Mouse (Mus musculus): ENCODE measurements around the gene Ttll1. TPM values are rescaled to one million over a fixed set of nuclear protein-coding genes. Genes with fewer than 3 reads are reported as not detected.

Ttll1 gene
- polyA plus RNA-seq, 1 experiment from 2014 or later: 13.8 TPM

- no peaks in the 10 kb centered on the region for H3K9me3 ChIP-seq (ENCODE audit: low read length)
- H3K4me3 ChIP-seq (ENCODE audit: low read depth, low read length): no peak overlapping the region
- no peak overlapping the region for H3K9ac ChIP-seq (replicated peaks; ENCODE audit: low read depth)
- H3K36me3 ChIP-seq (ENCODE audit: insufficient read depth, low read length): 0 out of 2 replicates have a peak, but pooled peaks cover 4% of the 10 kb centered on the region
- no peaks in the 10 kb centered on the region for H3K4me1 ChIP-seq (ENCODE audit: insufficient read depth, low read depth, low read length)
- no peak for DNase-seq (ENCODE audit: low spot score)
- no peak for ATAC-seq
- TF ChIP-seq EP300 (IDR thresholded peaks at IDR 0.05): no peak
- no peak for TF ChIP-seq CTCF (IDR thresholded peaks at IDR 0.05)
- WGBS: 77% methylated on average over 7 of the region's 7 CpGs
- H3K27me3 ChIP-seq (replicated peaks; ENCODE audit: insufficient read depth, low read length): no peaks in the 10 kb centered on the region
- no peak overlapping the region for H3K4me2 ChIP-seq (replicated peaks; ENCODE audit: low read depth, low read length)
- H3K27ac ChIP-seq (ENCODE audit: low read length): no peak overlapping the region
These were observed 16.7 kb downstream of the Ttll1 start for GRCm38 (mm10) chr15:83493856-83494571.

GRCm38 (mm10) chr15:83491891-83492290 is 18.8 kb downstream of the Ttll1 start:
- Histone ChIP-seq H3K9me3 (ENCODE audit: low read length) (no peaks in the 10 kb centered on the region), H3K9ac (replicated peaks; ENCODE audit: low read depth) (no peak overlapping the region), H3K36me3 (ENCODE audit: insufficient read depth, low read length) (0 out of 2 replicates have a peak, but pooled peaks cover 4% of the 10 kb centered on the region), H3K4me2 (replicated peaks; ENCODE audit: low read depth, low read length) (no peak overlapping the region), H3K27ac (ENCODE audit: low read length) (no peak overlapping the region), H3K4me1 (ENCODE audit: insufficient read depth, low read depth, low read length) (no peaks in the 10 kb centered on the region), H3K4me3 (ENCODE audit: low read depth, low read length) (no peak overlapping the region), H3K27me3 (replicated peaks; ENCODE audit: insufficient read depth, low read length) (no peaks in the 10 kb centered on the region)
- ATAC-seq: peak; percentile 32; the same call in 1 of the 2 replicates
- TF ChIP-seq CTCF (IDR thresholded peaks at IDR 0.05) (no peak), EP300 (IDR thresholded peaks at IDR 0.05) (no peak)
- DNase-seq (ENCODE audit: low spot score): no peak
- WGBS: 63% methylated on average over 5 of the region's 5 CpGs

GRCm38 (mm10) chr15:83489471-83489870 is 21.2 kb downstream of the Ttll1 start:
- TF ChIP-seq CTCF (IDR thresholded peaks at IDR 0.05) (no peak), EP300 (IDR thresholded peaks at IDR 0.05) (no peak)
- no peak overlapping the region for H3K9ac ChIP-seq (replicated peaks; ENCODE audit: low read depth)
- ATAC-seq (no peak), DNase-seq (ENCODE audit: low spot score) (no peak)
- no peaks in the 10 kb centered on the region for H3K4me1 ChIP-seq (ENCODE audit: insufficient read depth, low read depth, low read length)
- no peak overlapping the region for H3K27ac ChIP-seq (ENCODE audit: low read length)
- H3K4me2 ChIP-seq (replicated peaks; ENCODE audit: low read depth, low read length): no peak overlapping the region
- no peak overlapping the region for H3K4me3 ChIP-seq (ENCODE audit: low read depth, low read length)
- WGBS: 76% methylated on average over 20 of the region's 20 CpGs
- no peaks in the 10 kb centered on the region for H3K9me3 ChIP-seq (ENCODE audit: low read length)
- H3K27me3 ChIP-seq (replicated peaks; ENCODE audit: insufficient read depth, low read length): no peaks in the 10 kb centered on the region
- no peaks in the 10 kb centered on the region for H3K36me3 ChIP-seq (ENCODE audit: insufficient read depth, low read length)

GRCm38 (mm10) chr15:83487477-83488115 is 23.1 kb downstream of the Ttll1 start:
- no peak overlapping the region for H3K9ac ChIP-seq (replicated peaks; ENCODE audit: low read depth)
- no peaks in the 10 kb centered on the region for H3K27me3 ChIP-seq (replicated peaks; ENCODE audit: insufficient read depth, low read length)
- no peak overlapping the region for H3K4me3 ChIP-seq (ENCODE audit: low read depth, low read length)
- no peaks in the 10 kb centered on the region for H3K4me1 ChIP-seq (ENCODE audit: insufficient read depth, low read depth, low read length)
- no peaks in the 10 kb centered on the region for H3K9me3 ChIP-seq (ENCODE audit: low read length)
- WGBS: 73% methylated on average over 9 of the region's 9 CpGs
- DNase-seq (ENCODE audit: low spot score) (no peak), ATAC-seq (peak; percentile 32; the same call in 1 of the 2 replicates)
- H3K36me3 ChIP-seq (ENCODE audit: insufficient read depth, low read length): no peaks in the 10 kb centered on the region
- no peak for TF ChIP-seq CTCF (IDR thresholded peaks at IDR 0.05)
- no peak for TF ChIP-seq EP300 (IDR thresholded peaks at IDR 0.05)
- no peak overlapping the region for H3K27ac ChIP-seq (ENCODE audit: low read length)
- no peak overlapping the region for H3K4me2 ChIP-seq (replicated peaks; ENCODE audit: low read depth, low read length)

GRCm38 (mm10) chr15:83484311-83484710 is 26.4 kb downstream of the Ttll1 start:
- Histone ChIP-seq H3K4me3 (ENCODE audit: low read depth, low read length) (no peak overlapping the region), H3K4me2 (replicated peaks; ENCODE audit: low read depth, low read length) (no peak overlapping the region), H3K9ac (replicated peaks; ENCODE audit: low read depth) (no peak overlapping the region), H3K27ac (ENCODE audit: low read length) (no peak overlapping the region), H3K36me3 (ENCODE audit: insufficient read depth, low read length) (no peaks in the 10 kb centered on the region), H3K27me3 (replicated peaks; ENCODE audit: insufficient read depth, low read length) (no peaks in the 10 kb centered on the region), H3K9me3 (ENCODE audit: low read length) (no peaks in the 10 kb centered on the region), H3K4me1 (ENCODE audit: insufficient read depth, low read depth, low read length) (no peaks in the 10 kb centered on the region)
- 87% methylated on average over 10 of the region's 10 CpGs for WGBS
- DNase-seq (ENCODE audit: low spot score): no peak
- TF ChIP-seq EP300 (IDR thresholded peaks at IDR 0.05): no peak
- no peak for TF ChIP-seq CTCF (IDR thresholded peaks at IDR 0.05)
- no peak for ATAC-seq

- ATAC-seq: peak; percentile 30; the same call in 1 of the 2 replicates
- peak; percentile 52 for DNase-seq (ENCODE audit: low spot score)
- H3K4me2 ChIP-seq (replicated peaks; ENCODE audit: low read depth, low read length): no peak overlapping the region
These were observed 27.2 kb downstream of the Ttll1 start for GRCm38 (mm10) chr15:83483482-83483881.

More at GRCm38 (mm10) chr15:83483482-83483881, 27.2 kb downstream of the Ttll1 start:
- no peak overlapping the region for H3K9ac ChIP-seq (replicated peaks; ENCODE audit: low read depth)
- H3K4me3 ChIP-seq (ENCODE audit: low read depth, low read length): no peak overlapping the region
- H3K36me3 ChIP-seq (ENCODE audit: insufficient read depth, low read length): no peaks in the 10 kb centered on the region
- peak; percentile 62 for TF ChIP-seq CTCF (IDR thresholded peaks at IDR 0.05)
- TF ChIP-seq EP300 (IDR thresholded peaks at IDR 0.05): no peak
- 37% methylated on average over 2 of the region's 2 CpGs for WGBS
- no peaks in the 10 kb centered on the region for H3K9me3 ChIP-seq (ENCODE audit: low read length)
- H3K27me3 ChIP-seq (replicated peaks; ENCODE audit: insufficient read depth, low read length): no peaks in the 10 kb centered on the region
- H3K4me1 ChIP-seq (ENCODE audit: insufficient read depth, low read depth, low read length): no peaks in the 10 kb centered on the region
- H3K27ac ChIP-seq (ENCODE audit: low read length): no peak overlapping the region
